Mouse (Mus musculus): Measurements from ENCODE around the gene Cabp4. TPM values are rescaled to one million over a fixed set of nuclear protein-coding genes. Genes with fewer than 3 reads are reported as not detected.
"Not testable (repeated sequence)": the region's sequence is repeated elsewhere in the genome, so short reads cannot be mapped to it uniquely, and the experiment has no call there.

Cabp4 gene
- polyA plus RNA-seq, 1 experiment from 2014 or later, result 0.12 TPM

- whole genome bisulfite sequencing, result 79% methylated on average over 5 of the region's 5 CpGs
- H3K4me3 ChIP-seq, result no peak overlapping the region
- DNase-seq (ENCODE audit: low spot score), result no peak
- H3K9me3 ChIP-seq, result no peaks in the 10 kb centered on the region
- no peaks in the 10 kb centered on the region; the same call in 1 of the 2 replicates for H3K27me3 ChIP-seq (ENCODE audit: insufficient read depth, poor library complexity, severe bottlenecking)
- peaks cover 21% of the 10 kb centered on the region for H3K36me3 ChIP-seq
- no peak overlapping the region for H3K27ac ChIP-seq
- peaks cover 8% of the 10 kb centered on the region for H3K4me1 ChIP-seq (replicated peaks)
Measured at GRCm38 (mm10) chr19:4136463-4136862, 7.4 kb downstream of the Cabp4 start.

- H3K9me3 ChIP-seq; H3K4me3 ChIP-seq; H3K4me1 ChIP-seq (replicated peaks); H3K27me3 ChIP-seq (ENCODE audit: insufficient read depth, poor library complexity, severe bottlenecking); H3K27ac ChIP-seq; DNase-seq (ENCODE audit: low spot score): not testable (repeated sequence)
- H3K36me3 ChIP-seq, result peaks cover 26% of the 10 kb centered on the region
- WGBS, result 28% methylated on average over 8 of the region's 8 CpGs
Measured at GRCm38 (mm10) chr19:4135963-4136345, 7.9 kb downstream of the Cabp4 start.

GRCm38 (mm10) chr19:4135229-4135962 is 8.4 kb downstream of the Cabp4 start:
- peaks cover 32% of the 10 kb centered on the region for H3K36me3 ChIP-seq
- H3K27ac ChIP-seq; DNase-seq (ENCODE audit: low spot score); H3K27me3 ChIP-seq (ENCODE audit: insufficient read depth, poor library complexity, severe bottlenecking); H3K4me1 ChIP-seq (replicated peaks); H3K4me3 ChIP-seq; H3K9me3 ChIP-seq: not testable (repeated sequence)
- WGBS, result 81% methylated on average over 6 of the region's 6 CpGs

GRCm38 (mm10) chr19:4134354-4134753 is 9.5 kb downstream of the Cabp4 start:
- Histone ChIP-seq H3K27ac (no peak overlapping the region), H3K27me3 (ENCODE audit: insufficient read depth, poor library complexity, severe bottlenecking) (no peaks in the 10 kb centered on the region; the same call in 1 of the 2 replicates), H3K4me3 (no peak overlapping the region), H3K36me3 (peaks cover 41% of the 10 kb centered on the region), H3K4me1 (replicated peaks) (peaks cover 5% of the 10 kb centered on the region), H3K9me3 (no peaks in the 10 kb centered on the region)
- 96% methylated on average over 4 of the region's 4 CpGs for WGBS
- no peak for DNase-seq (ENCODE audit: low spot score)

- H3K36me3 ChIP-seq, result peaks cover 62% of the 10 kb centered on the region
- WGBS, result 83% methylated on average over 2 of the region's 2 CpGs
- H3K9me3 ChIP-seq, result no peaks in the 10 kb centered on the region
- H3K4me3 ChIP-seq, result no peak overlapping the region
- peaks cover 9% of the 10 kb centered on the region for H3K4me1 ChIP-seq (replicated peaks)
- H3K27me3 ChIP-seq (ENCODE audit: insufficient read depth, poor library complexity, severe bottlenecking), result no peaks in the 10 kb centered on the region
- DNase-seq (ENCODE audit: low spot score), result no peak
- H3K27ac ChIP-seq, result no peak overlapping the region
Measured at GRCm38 (mm10) chr19:4131768-4132167, 12.1 kb downstream of the Cabp4 start.

GRCm38 (mm10) chr19:4131075-4131474 is 12.8 kb downstream of the Cabp4 start:
- Histone ChIP-seq H3K4me1 (replicated peaks) (peaks cover 15% of the 10 kb centered on the region), H3K27ac (no peak overlapping the region), H3K4me3 (no peak overlapping the region), H3K27me3 (ENCODE audit: insufficient read depth, poor library complexity, severe bottlenecking) (no peaks in the 10 kb centered on the region), H3K36me3 (peaks cover 62% of the 10 kb centered on the region), H3K9me3 (no peaks in the 10 kb centered on the region)
- 94% methylated on average over 5 of the region's 5 CpGs for WGBS
- DNase-seq (ENCODE audit: low spot score), result no peak

GRCm38 (mm10) chr19:4130106-4130505 is 13.7 kb downstream of the Cabp4 start:
- Histone ChIP-seq H3K9me3 (no peaks in the 10 kb centered on the region), H3K27me3 (ENCODE audit: insufficient read depth, poor library complexity, severe bottlenecking) (no peaks in the 10 kb centered on the region), H3K27ac (no peak overlapping the region), H3K4me3 (no peak overlapping the region), H3K4me1 (replicated peaks) (peaks cover 24% of the 10 kb centered on the region), H3K36me3 (peaks cover 62% of the 10 kb centered on the region)
- no peak for DNase-seq (ENCODE audit: low spot score)
- WGBS, result 87% methylated on average over 4 of the region's 4 CpGs

- Histone ChIP-seq H3K4me1 (replicated peaks) (peaks cover 25% of the 10 kb centered on the region), H3K27me3 (ENCODE audit: insufficient read depth, poor library complexity, severe bottlenecking) (no peaks in the 10 kb centered on the region), H3K4me3 (no peak overlapping the region), H3K36me3 (peaks cover 62% of the 10 kb centered on the region), H3K9me3 (no peaks in the 10 kb centered on the region), H3K27ac (no peak overlapping the region)
- WGBS, result 94% methylated on average over 7 of the region's 7 CpGs
- no peak for DNase-seq (ENCODE audit: low spot score)
Measured at GRCm38 (mm10) chr19:4129462-4129861, 14.4 kb downstream of the Cabp4 start.

- WGBS, result 63% methylated on average over 7 of the region's 7 CpGs
- peak overlapping the region; percentile 74 for H3K4me3 ChIP-seq
- peaks cover 25% of the 10 kb centered on the region for H3K4me1 ChIP-seq (replicated peaks)
- peak; percentile 16 for DNase-seq (ENCODE audit: low spot score)
- H3K27ac ChIP-seq, result peak overlapping the region; percentile 95
- H3K9me3 ChIP-seq, result no peaks in the 10 kb centered on the region
- peaks cover 46% of the 10 kb centered on the region for H3K36me3 ChIP-seq
- H3K27me3 ChIP-seq (ENCODE audit: insufficient read depth, poor library complexity, severe bottlenecking), result no peaks in the 10 kb centered on the region
Measured at GRCm38 (mm10) chr19:4126759-4127495, 16.9 kb downstream of the Cabp4 start.

GRCm38 (mm10) chr19:4125741-4126696 is 17.8 kb downstream of the Cabp4 start, which contains the start of gene Aip:
TSS of gene Aip (minus strand) at chr19:4125858.
- Histone ChIP-seq H3K36me3 (peaks cover 37% of the 10 kb centered on the region), H3K27me3 (ENCODE audit: insufficient read depth, poor library complexity, severe bottlenecking) (no peaks in the 10 kb centered on the region), H3K4me3 (peak within 1 kb of the TSS; percentile 74), H3K9me3 (no peaks in the 10 kb centered on the region), H3K4me1 (replicated peaks) (peaks cover 26% of the 10 kb centered on the region), H3K27ac (peak within 1 kb of the TSS; percentile 95)
- peak; percentile 98 for DNase-seq (ENCODE audit: low spot score)
- WGBS, result under 1% methylated on average over 64 of the region's 64 CpGs

GRCm38 (mm10) chr19:4125268-4125667 is 18.6 kb downstream of the Cabp4 start:
- peak overlapping the region; percentile 74 for H3K4me3 ChIP-seq
- not testable (repeated sequence) for DNase-seq (ENCODE audit: low spot score); H3K27me3 ChIP-seq (ENCODE audit: insufficient read depth, poor library complexity, severe bottlenecking); H3K9me3 ChIP-seq
- H3K36me3 ChIP-seq, result peaks cover 30% of the 10 kb centered on the region
- H3K4me1 ChIP-seq (replicated peaks), result peaks cover 34% of the 10 kb centered on the region
- H3K27ac ChIP-seq, result peak overlapping the region; percentile 95
- WGBS, result 21% methylated on average over 4 of the region's 4 CpGs

GRCm38 (mm10) chr19:4124432-4124831 is 19.4 kb downstream of the Cabp4 start:
- no peak overlapping the region for H3K27ac ChIP-seq
- H3K4me3 ChIP-seq, result no peak overlapping the region
- H3K9me3 ChIP-seq, result no peaks in the 10 kb centered on the region
- no peak for DNase-seq (ENCODE audit: low spot score)
- WGBS, result 81% methylated on average over 4 of the region's 4 CpGs
- peaks cover 36% of the 10 kb centered on the region for H3K4me1 ChIP-seq (replicated peaks)
- H3K27me3 ChIP-seq (ENCODE audit: insufficient read depth, poor library complexity, severe bottlenecking), result peaks cover 9% of the 10 kb centered on the region
- peaks cover 22% of the 10 kb centered on the region for H3K36me3 ChIP-seq

Measured in hindbrain, embryonic 10.5 days (tissue).